Mouse (Mus musculus): ENCODE data around the gene BC048679.
"Not testable (repeated sequence)": the region's sequence is repeated elsewhere in the genome, so short reads cannot be mapped to it uniquely, and the experiment has no call there.

BC048679 gene

DNA sequence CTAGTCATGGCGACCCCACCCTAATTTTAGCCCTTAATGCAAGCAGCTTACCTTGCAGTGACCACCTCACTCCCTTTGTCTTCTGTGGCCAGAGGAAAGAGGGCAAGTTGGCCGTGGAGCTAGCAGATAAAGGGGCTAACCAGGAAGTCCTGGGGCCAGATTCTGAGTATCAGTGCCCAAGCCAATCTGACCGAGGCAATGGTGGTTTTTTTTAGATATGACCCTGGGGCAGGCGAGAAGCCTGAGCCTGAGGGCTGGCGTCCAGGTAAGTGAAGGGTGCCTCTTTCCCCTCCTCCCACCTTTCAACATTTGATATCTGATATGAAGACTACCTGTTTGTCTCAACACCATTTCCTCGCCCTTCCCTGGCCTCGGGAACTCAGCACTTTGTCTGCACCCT lies at the start of gene BC048679:
BC048679 (minus strand) TSS at position 101 of the 400 bp plus-strand sequence.
- no peak for DNase-seq (ENCODE audit: low read depth, low spot score)

DNA sequence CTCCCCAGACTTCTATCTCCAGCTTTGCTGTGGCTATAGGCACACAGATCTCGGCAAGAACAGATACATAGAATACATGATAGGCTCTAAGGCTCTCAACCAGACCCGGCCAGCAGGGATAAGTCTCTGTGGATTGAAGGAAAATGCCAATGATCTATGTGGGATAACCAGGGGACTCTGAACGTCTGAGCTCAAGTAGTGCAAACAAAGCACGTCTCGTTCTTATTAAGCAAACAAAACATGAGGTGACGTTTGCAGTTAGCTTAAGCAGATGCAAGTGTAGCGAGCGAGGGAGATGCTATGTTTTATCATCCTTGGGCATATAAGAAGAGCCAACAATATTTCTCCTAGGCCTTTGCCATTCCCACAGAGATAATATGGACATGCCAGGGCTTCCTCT lies 44.9 kb upstream of the BC048679 start:
- no peak for DNase-seq (ENCODE audit: low read depth, low spot score)

DNA sequence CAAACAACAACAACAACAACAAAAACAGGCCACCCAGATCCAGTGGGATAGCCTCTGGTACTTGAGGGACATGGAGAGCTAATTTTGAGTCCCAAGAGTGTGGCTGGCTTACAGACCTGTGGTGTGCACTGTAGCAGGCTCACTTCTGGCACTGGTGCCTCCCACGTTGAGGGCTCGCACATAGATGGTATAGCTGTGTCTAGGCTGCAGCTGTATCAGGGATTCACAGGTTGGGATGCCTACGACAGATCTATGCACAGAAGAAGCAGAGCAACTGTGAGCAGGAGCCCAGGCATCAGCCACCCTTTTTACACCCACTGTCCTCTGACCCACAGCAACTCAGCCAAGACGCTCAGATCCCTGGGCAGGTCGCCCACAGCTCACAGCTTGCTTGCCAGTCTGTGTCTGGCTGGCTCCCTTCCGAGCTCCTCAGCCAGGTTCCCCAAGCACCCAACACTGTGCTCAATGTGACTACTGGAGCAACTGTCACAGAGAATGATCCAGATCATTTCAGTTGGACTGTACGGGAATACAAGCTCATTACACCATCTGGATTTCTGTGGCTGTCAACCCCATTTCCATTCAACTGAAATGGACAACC lies 43.9 kb upstream of the BC048679 start:
- DNase-seq (ENCODE audit: low read depth, low spot score) = no peak

DNA sequence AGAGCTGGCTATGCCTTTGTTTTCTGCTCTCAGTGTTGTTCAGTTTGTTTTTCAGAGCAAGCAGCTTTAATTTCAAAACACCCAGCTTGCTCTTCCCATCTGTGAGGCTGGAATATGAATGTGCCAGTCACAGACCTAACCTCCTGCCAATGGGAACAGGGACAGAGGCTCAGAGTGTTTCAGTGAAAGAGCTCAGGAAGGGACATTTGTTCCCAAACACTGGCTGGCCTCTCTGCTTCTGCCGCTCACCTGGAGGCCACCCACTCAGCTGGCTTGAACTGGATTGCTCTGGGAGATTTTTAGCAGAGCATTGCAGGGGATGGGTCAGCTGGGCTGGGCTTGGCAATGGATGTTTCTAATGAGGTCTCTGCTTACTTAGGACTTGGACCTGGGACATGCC lies 42.9 kb upstream of the BC048679 start:
- no peak for DNase-seq (ENCODE audit: low read depth, low spot score)

DNA sequence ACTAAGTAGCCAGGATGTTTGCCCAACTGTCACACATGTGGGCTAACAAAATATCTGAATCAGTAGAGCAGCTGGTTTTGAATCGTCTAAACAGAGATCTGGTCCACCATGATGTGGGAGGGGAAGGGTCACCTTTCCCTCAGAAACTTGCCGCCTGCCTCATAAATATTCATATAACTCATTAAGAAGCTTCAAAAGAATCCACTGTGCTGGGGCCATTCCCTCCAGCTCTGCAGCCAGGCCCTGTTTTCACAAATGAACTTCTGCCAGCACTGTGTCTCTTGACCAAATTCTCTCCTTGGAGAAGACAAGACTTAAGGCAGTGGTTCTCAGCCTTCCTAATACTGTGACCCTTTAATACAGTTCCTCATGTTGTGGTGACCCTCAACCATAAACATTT lies 41.5 kb upstream of the BC048679 start:
- DNase-seq (ENCODE audit: low read depth, low spot score) = no peak

DNA sequence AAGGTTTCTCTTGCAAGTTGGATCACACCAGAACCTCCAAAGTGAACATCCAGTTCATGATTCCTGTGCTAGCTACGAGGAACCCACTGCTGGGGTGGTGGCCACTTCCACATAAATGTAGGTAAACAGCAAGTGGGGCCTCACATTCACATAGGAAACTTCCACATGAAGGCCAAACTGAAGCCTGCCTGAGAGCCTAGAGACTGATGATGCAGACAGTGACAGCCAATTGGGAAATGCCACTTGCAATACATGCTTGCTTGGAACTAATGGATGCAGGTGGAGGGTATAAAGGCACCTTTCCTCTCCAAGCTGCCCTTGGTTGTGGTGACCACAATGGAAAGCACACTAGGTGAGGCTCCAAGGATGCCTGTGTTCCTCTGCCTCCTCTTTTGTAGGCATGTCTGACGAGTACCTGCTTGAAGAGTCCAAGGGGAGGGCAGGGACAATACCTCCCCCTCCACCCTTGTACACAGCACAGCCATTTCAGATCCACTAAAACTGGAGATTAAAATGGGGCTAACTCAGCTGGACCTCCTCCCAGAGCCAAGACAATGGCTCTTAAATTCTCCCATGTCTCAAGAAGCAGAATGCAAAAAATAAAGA lies 40.1 kb upstream of the BC048679 start:
- no peak for DNase-seq (ENCODE audit: low read depth, low spot score)

DNA sequence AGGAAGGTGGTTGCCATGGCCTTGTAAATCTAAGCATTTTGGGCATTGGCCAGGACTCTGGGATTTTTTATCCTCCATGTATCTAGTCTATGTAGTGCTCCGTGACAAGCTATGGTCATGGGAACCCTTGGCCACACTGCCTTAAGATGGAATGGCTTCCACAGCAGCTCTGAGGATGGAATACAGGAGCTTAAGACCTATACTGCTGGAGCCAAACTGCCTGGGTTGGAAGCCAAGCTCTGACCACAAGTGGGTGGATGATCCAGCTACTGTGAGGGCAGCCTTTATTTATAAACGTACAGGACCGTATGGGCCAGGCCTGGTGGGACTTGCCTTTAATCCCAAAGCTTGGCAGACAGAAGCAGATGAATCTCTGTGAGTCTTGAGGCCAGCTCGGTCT lies 38.4 kb upstream of the BC048679 start:
- no peak for DNase-seq (ENCODE audit: low read depth, low spot score)

DNA sequence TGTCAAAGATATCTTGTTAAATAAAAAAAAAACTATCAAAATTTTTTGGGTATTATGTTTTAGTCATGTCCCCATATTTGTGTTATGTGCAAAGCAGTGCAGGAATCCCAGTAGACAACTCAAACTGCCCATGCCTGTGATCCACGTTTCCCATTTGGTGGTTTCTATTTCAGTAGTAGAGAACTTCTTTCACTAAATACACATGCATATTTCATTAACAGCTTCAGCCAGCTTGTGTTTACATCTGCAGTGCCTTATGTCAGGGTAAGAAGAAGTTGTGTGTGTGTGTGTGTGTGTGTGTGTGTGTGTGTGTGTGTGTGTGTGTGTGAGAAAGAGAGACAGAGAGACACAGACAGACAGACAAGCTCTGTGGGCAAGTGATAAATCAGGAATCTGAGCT lies 33.4 kb upstream of the BC048679 start:
- DNase-seq (ENCODE audit: low read depth, low spot score) = no peak

DNA sequence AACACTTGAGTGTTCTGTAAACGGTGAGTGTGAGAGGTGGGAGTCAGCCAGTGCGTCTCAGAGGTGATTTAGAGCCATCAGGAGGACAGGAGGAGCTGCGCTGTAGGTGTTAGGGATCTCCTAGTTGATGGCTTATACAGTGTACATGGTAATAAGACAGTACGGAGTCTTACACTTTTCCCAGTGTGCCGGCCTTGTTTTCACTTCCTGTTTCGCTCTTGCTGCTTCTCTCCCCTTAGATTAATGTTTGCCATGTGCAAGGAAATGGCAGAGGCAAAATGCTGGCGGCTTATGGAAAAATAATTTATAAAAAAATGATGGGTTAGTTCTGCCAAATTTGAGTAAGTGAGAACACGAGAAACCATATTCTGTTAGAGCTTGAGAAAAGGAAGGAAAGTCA lies 30.8 kb upstream of the BC048679 start:
- DNase-seq (ENCODE audit: low read depth, low spot score) = no peak

DNA sequence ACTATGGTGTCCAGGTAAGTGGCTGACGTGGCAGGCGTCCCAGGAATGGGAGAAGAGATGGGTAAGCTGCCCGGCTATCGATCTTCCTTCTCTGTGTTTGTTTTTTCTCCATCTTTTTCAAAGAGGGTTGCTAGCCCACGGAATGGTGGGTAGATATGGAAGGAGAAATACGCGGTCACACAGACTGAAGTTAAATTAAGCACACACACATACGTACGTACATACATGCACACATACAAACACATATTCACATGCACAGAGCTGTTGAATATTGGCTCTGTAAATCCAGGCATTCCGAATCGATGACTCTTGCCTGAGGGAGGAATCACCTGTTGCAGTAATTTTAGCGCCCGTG lies 25.6 kb upstream of the BC048679 start:
- no peak for DNase-seq (ENCODE audit: low read depth, low spot score)

DNA sequence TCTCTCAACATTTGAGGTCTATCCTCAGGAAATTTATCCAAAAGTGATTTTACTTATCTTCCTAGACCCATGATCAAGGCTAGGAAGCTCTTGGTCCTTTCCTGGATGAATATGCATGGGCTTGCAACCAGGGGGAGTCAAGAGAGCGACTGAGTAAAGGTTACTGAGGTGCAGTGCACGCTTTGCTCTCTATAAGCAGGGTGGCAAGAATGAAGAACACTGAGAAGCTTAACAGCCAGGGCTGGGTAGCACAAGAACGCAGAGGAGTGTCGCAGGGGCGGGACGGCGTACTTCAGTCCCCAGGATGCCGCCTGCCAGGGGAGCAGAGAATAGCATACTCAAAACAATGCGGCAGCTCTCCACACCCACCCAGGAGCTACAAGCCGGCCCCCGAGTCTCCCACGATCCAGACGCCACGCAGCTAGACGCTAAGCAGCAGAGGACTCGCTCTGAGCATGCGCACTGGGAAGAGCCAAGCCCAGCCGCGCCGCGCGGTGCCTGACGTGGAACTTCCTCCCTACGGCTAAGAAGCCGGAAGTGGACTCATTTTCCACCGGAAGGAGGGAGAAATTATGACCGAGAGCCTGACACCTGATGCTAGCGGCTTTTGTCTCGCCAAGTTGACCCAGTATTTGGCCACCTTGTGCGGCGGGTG lies 25.1 kb upstream of the BC048679 start:
- peak; percentile 93 for DNase-seq (ENCODE audit: low read depth, low spot score)

DNA sequence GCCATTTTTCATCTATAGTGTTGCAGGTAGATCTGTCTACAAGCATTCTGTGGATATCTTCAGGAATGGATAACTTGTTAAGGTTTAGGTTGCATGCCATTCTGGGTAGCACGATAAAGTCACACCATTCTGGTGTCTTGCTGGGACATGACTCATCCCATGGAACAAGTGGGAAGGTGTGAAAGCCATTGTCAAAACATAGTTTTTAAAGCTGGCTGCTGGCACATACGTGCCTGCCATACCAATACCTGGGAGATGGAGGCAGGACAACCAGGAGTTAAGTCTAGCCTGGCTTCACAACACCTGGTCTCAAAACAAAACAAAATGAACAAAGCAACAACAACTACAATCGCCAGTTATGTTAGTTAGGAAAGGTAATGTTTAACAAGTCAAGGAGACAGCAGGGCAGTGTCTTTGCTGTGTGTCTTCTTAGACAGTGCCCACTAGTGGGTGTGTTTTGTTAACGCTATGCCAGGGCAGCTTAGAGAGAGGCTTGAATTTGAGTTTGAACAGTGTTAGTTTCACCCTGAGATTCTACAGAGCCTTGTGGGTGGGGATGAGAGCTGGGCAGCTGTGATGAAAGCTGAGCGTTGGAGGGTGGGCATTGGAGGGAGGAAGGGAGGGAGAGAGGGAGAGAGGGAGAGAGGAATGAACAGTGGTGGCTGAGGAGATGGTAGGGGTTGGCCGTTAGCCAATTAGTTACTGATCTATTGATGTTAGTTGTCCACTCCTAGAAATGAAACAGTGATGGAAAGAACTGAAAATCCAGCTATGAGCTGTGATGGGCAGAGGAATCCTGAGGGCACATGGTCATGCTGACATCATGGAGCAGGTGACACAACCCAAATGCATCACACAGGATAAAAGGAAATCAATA lies 18.3 kb upstream of the BC048679 start:
- no peak for DNase-seq (ENCODE audit: low read depth, low spot score)

DNA sequence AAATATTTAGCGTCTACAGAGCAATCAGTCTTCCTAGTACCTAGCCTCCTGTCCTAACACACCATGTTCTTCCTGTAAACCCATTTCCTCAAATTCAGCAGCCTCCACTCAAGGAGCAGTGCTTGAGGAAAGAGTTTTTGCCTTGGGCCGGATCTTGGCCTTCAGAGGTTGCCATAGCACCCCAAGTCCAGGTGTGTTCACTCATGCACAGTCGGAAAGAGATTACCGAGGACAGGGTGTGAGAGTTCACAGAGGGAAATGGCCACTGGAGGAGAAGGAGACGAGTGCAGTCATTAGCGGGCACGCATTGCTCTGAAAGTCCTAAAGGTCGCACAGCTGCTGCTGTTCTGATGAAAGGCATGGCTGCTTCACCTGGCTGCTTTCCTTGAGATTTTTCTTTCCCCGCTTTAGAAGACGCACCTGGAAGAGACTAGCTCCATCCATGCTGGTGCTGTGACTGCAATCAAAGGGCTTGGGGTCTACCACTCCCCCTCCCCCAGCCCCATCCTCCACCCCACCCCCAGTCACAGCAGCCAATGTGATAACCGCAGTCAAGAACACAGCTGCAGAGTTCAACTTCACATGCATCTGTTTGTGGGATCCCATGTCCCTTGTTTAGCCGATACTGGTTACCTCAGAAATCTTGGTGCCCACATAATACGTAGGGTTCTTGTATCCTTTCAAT lies 17.0 kb upstream of the BC048679 start:
- DNase-seq (ENCODE audit: low read depth, low spot score) = no peak

DNA sequence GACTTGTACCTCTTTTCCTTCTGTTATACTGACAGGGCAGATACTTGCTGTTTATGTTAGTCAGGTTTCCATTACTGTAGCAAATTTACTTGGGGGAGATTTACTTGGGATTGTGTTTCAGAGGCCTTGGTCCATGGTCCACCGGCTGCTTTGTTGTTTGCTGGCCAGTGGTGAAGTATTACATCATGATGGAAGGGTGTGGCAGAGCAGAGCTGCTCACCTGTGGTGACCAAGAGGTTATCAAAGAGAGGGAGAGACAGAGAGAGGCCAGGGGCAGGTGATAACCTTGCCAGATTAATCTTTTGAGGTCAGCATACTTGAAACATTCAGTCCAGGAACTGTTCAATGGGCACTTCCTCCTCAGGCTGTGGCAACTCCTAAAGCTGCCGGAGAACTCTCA lies 3.0 kb upstream of the BC048679 start:
- no peak for DNase-seq (ENCODE audit: low read depth, low spot score)

DNA sequence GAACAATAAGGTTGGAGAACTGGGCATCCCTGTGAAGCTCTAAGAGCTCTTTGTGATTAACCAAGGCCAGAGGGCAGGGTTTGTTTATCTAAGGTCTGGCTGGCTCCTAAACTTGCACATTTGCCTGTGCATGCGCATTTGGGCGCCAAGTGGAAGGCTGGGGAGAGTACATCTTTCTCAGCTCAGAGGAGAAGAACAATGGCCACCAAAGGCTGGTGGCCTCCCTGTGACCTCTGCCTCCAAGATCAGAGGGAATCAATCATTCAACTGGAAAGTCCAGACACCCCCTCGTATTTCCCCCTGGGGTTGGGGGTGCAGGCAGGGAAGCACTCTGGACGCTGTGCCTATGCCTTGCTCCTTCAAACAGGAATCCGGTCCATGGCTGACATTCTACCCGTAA lies 910 bp downstream of the BC048679 start:
- DNase-seq (ENCODE audit: low read depth, low spot score) = no peak

DNA sequence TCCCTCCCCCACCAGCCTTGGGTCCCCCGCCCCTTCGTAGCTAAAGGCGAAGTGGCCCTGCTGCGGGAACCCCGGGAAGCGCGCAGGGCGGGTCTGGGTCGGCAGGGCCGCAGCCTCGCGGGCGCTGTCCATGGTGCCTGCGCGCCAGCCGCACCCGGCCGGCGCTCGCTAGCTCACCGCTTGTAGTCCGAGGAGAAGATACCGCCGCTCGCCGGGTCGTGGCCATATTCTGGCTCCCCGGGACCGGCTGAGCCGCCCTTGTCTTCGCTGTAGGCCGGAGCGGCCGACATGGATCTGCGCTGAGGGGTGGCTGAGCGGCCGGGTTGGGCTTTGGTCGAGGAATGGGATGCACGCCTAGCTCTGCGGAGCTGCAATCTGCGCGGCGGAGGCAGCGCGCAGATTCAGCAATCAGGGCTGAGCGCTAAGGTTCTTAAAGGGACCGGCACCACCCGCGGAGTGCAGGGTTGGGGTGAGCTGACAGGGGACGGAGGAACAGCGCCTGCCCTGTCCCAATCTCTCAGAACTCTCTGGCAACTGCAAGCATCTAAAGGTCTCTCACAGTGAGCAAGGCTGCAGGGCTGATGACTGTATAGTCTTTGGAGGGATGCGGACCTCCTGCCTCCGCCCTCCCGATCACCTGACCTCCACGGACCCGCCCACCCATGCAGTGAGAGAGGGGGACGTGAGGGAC lies 4.6 kb downstream of the BC048679 start, which contains the start of gene Ap3b2:
Ap3b2 (minus strand) TSS at position 595 of the 691 bp plus-strand sequence.
- peak; percentile 54 for DNase-seq (ENCODE audit: low read depth, low spot score)

DNA sequence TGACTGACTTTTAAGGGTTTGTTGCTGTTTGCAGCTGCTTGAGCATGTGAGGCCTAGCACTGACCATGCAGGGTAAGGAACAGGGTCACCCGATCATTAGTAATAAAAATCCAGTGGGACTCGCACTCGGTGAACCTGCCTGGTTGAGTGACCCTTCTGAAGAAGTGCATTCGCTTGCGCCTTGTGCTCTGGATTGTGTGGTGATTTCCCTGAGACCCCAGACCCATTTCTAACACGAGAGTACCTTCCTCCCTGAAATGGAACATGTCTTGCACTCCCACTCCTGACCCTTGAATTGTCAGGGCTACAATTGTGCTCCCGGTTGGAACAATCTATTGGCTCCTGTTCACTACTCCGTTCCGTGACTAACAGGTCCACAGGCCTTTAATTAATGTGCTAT lies 5.5 kb downstream of the BC048679 start:
- DNase-seq (ENCODE audit: low read depth, low spot score) = no peak

DNA sequence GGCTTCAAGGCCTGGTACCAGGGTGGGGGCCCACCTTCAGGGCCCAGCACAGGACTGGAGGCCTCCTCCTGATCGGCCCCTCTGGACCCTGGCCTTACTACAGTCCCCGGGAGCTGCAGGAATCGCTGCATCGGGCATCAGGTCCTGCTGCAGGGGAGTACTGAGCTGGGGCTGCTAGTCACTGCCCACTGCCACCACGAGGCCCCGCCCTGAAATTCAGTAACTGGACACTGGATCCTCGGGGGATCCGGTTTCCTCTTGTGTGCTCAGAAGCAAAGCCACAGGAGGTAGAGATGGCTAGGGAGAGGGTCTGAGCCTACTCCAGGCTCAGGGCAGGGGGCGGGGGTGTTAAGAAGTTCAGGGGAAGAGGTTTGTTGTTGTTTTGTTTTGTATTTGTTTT lies 8.4 kb downstream of the BC048679 start:
- DNase-seq (ENCODE audit: low read depth, low spot score) = no peak

DNA sequence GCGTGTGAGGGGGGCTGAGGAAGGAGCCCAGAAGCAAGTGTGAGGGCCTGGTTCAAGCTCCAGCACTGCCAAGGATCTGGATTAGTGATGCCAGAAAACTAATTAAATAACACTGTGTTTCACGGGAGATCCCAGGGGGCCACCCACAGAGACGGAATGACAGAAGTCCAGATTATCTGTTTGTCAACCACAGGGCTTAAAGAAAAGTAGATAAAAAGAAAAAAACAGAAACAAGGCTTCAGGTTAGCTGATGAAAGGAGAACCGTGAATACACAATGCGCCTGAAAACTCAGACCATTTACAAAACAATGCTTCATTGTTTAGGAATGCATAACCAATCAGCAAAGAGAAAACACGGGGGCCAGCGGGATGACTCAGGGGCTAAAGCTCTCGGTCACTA lies 17.3 kb downstream of the BC048679 start:
- DNase-seq (ENCODE audit: low read depth, low spot score) = no peak

DNA sequence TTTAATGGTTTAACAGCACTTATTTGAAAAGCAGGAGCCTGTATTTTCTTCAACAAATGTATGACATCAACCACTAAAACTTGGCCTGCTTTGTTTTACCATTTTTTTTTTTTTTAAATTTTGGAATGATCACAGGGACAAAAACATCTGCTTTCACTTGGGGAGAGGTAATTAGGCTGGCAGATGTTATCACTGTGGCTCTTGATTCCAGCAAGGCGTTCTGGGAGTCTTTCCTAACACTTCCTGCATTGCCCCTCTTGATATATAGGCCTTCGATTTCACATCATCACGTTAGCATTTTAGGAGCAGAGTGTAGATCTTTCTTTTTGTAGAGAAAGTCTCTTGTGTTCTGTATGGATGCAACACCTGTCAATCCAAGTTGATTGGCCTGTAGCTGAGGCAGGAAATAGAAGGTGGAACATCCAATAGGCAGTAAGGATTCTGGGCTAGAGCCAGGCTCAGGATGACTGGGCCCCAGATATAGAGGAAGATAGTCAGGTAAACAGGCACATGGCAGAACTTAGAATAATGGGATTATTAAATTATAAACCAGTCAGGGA lies 18.5 kb downstream of the BC048679 start:
- DNase-seq (ENCODE audit: low read depth, low spot score) = no peak

DNA sequence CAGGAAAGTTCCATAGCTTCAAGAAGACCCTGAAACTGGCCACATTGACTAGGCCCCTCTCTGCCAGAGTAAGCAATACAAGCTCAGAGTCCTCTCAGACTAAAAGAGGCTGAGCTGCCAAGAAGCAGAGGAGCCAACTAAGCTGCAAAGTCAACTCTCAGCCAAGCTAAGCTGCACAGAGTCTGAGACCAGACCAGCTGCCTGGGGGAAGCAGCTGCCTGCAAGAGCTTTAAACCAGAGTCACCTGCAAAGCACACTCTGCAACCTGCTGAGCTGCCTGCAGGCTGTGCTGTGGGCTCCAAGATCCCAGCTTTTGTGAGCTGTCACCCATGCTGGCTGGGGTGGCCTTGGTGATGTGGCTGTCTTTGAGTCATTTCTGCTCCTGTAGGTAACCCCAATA lies 19.8 kb downstream of the BC048679 start:
- not testable (repeated sequence) for DNase-seq (ENCODE audit: low read depth, low spot score)

Data from retina, postnatal 7 days (tissue).